Mouse (Mus musculus) ovary, postnatal 36 days (tissue): ENCODE measurements at regions not wholly inside any gene's neighbourhood (a gene's known extent, or its start where the extent isn't known, plus 50 kb on each side); places are given as distances from the start of the nearest gene placed in this dataset.
"Not testable (repeated sequence)": the region's sequence is repeated elsewhere in the genome, so short reads cannot be mapped to it uniquely, and the experiment has no call there.

Source experiments
- DNase-seq: peaks from one replicate; pipeline ENCODE4 v3.0.0; 2022; ENCODE audit warnings: low spot score, mixed read lengths

DNA sequence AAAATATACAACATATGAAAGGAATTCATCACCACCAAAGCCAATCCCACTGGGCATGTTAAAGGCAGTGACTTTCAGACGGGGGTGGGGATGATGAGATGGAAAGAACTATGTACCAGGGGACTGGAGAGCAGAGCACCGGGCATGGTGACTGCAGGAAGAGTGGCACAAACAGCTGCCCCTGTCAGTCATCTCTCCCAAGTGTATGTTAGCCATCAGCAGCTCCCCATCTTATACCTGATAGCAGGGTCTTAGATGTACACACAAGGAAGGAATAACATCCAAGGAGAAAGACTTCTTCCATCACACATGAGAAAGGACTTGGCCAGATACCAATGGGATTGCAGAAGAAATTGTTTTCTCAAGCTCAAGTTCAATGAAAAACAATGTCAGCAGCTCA, 257.2 kb downstream of the Nuak1 start:
- DNase-seq = no peak

DNA sequence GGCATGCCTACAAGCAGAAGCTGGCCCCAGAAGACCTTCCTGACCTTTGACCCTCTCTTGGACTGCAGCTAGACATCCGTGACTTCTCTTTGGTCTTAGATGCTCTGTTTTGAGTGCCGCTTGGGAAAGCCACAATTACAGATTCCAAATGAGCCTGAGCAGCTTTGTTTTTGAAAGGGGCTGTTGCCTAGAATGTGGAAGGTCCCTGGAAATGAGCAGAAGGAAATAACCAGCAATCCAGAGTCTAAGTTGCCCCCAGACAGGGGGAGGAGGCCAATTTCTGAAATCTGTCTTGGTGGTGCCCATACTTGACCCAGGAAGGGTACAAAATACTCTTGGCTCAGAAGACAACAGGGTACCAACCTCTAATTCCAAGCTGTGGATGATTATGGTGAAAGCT, 253.9 kb downstream of the Nuak1 start:
- DNase-seq = no peak

DNA sequence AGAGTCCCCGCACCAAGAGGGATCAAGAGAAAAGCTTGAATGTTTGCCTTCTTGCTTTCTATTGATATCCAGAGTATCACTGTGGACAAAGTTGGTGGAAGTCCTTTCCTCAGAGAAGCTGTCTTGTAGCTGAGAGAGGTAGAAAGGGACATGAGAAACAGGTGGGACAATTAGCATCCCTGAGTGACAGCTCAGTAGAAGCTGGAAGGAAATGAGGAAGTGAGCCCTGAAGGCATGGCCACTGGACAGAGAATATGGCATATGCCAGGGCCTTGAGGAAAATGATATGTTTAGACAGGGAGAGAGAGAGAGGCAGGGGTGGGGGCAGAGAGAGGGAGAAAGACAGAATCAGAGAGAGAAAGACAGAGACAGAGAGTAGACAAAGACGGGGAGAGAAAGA, 241.4 kb downstream of the Nuak1 start:
- no peak for DNase-seq

DNA sequence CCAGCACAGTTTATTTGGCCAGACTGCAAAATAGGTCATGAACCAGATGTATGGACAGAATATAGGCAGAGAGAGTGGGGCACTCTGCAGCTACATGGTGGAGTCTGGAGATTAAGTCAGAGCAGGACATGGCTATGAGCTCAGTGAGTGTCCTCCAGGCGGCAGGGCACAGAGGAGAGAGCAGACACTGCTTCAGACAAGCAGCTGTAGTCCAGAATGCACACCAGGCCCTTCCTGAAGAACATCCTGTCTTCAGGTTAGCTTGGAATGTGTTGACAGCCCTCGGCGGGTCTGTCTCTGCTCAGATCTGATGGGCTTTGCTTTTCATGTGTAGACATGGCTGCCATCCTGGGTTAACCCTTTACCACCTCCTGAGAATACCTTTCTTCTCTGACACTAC, 238.6 kb downstream of the Nuak1 start:
- no peak for DNase-seq

DNA sequence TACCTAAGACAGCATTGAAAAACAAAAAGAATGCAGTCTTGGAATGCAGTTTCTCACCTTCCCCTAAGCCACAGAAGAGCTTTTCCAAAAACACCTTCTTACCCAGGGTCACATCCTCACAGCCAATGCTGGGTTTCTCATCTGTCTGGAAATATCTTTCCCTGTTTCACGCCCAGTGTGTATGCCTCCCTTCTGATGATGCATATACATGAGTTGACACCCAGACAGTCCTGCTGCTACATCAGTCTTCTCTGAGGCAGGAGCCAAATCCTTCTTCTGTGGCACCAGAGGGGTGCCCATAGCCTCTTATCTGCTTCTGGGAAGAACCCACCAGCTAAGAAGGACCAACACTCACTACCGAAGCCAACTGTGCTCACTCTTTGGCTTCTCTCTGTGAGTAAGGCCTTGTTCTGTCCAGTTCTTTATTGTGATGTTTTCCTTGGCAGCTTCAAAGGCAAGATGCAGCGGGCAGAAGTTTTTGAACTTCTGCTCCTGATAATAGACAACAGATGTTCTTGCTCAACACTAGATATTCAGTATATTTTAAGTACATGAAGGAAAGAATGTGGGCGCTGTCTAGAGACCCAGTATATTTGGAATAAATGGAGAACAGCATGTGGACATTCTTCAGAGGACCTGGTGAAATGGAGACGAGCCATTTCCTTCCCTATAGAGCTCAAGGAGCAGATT, 228.2 kb downstream of the Nuak1 start:
- no peak for DNase-seq

DNA sequence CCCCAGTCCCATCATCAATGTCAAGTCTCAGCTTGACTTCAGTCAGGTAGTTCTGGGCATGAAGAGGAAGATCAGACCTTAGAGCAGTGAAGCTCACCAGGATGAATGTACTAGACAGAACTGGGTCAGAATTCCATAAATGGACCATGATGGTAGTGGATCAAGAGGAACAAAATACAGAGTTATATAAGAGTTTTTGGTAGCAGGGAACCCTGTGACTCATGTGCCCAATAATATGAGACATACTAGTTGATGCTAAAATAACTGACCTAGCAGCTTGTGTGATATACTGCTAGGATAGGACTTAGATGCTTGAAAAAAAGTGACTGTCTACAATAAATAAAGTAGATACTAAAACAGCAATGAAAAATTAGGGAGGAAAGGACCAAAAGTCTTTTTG, 225.6 kb downstream of the Nuak1 start:
- no peak for DNase-seq

DNA sequence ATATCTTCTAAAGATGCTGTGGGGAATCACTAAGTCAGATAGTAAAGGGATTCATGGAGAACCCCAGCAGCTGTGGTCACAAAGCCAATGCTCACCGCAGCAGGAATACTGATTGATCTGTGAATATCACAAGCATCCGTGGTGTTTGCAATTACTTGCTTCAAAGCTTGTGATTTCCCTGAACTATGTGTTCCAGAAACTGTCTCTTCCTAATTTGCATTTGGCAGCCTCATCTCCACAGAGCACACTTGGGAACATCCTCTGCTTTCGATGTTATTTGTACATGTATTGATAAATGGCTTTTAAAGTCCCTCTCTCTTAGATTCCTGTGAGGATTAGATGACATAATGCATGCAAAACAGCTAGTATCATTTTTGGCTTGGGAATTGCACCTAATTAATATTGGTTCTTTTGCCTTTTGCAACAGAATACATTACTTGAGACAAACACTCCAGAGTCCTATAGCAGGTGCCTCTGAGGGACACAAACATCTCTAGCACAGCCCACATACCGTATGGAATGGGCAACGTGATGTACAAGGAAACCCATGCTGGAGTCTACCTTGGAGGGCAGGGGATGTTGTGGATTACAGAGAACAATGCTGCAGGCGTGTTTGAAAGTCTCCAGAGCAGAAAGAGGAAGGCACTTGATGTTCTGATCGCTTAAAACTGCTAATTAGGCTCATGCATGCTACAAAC, 211.0 kb downstream of the Nuak1 start:
- no peak for DNase-seq

DNA sequence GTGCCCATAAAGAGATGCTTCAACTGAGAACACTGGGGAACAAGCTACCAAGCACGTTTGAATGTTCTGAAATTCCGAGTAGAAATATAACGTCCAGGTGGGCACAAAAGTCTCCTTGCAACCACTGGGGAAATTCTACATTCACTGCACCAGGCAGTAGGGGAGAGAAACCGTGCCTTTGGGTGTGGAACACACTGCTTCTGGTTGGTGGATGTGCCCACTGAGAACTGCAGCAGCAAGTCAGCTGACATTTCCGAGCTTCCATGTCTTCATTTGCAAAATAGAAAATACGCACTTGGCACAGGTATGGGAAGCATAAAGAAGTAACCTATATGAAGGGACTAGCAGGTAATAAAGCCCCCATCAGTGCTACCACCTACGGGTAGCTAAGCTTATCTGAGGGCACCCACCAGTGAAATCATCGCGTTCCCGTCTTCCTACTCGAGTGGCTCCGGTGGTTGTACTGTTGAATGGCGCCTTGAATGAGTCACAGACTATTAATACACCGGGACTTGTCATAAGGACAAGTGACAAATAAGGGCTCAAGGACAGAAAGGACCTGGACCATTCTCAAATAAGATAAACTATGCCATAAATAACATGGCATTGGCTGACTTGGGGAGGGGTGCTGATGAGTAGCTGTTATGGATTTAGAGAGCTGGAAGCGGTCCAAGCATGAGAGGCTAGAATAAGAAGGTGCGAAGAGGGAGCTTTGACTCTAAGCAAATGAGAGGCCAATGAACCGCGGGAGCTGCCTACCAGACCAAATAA, 210.2 kb downstream of the Nuak1 start:
- no peak for DNase-seq

DNA sequence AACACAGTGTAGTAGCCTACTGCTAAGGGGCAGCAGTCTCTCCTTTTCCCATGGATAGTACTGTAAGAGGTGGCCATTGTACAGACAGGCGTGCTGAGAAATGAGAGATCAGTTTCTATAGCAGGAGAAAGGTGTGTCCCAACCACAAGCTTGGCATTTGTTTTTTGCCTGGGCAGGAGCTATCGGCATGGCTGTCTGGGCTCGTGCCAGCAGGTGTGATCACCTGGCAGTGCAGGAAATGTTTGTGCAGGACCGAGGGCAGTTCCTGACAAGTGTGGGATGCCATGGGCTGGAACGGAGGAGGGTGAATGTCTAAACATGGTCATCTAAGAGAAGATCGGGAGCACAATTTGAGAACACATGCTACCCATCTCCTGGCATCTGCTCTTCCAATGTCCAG, 205.4 kb downstream of the Nuak1 start:
- peak; percentile 19 for DNase-seq

DNA sequence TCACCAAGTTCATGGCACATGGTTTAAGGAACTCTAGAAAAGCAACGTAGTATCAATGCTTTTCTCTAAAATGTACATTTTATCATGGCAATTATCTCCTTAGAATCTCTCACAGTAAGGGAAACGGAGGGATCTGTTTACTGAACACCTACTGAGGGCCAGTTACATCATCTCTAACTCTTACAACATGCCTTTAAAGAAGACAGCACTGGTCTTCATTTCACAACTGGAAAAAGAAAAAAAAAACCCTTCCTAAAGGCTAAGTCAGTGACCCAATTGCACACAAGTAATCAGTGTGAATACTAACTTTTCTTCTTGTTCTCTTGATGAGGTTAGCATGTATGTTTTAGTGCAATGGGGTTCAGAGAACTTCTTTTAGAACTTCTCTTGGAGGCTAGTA, 204.2 kb downstream of the Nuak1 start:
- no peak for DNase-seq

DNA sequence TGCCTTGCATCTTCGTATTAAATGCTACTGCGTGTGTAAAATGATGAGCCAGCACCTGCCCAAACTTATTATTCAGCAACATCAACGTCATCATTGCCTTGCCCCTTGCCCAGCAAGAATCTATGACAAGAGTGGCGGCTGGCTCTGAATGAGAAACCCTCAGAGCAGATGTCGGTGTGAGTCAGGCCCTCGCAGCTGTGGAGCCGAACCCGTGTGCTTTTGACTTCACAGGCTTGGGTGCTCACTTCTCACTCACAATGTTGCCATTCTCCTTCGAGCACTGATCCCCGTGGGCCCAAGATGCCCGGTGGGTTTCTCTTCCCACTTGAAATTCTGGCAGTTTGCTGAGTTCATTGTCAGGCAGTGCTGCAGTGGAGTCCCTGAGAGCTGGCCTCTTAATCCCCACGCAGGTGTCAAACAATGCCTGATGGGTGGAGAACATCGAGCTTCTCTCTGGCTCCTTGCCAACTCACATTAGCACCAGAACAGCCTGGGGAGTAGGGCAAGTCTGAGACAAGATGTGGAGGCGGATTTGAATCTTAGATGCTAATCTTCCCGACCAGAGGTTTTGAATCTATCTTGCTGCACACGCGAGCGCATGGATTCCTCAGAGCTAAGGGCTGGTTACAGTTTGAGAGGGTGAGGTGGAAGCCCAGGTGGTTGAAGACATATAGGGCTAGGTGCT, 202.0 kb downstream of the Nuak1 start:
- no peak for DNase-seq

DNA sequence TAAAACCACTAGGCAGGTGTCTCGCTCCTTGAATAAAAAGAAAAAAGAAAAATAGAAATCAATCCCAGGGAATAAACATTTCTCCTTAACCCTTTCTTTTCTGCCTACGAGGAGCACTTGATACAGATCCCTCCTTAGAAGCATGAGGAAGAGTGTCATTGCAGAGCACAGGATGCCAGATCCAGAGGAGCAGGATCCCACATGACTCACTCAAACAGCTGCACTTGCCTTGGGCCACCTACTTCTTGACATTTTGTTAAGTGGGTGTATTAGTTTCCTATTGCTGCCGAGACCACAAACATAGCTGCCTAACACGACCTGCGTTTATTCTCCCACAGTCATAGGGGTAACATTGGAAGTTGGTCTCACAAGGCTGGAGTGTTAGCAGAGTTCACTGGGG, 197.1 kb downstream of the Nuak1 start:
- DNase-seq = no peak

DNA sequence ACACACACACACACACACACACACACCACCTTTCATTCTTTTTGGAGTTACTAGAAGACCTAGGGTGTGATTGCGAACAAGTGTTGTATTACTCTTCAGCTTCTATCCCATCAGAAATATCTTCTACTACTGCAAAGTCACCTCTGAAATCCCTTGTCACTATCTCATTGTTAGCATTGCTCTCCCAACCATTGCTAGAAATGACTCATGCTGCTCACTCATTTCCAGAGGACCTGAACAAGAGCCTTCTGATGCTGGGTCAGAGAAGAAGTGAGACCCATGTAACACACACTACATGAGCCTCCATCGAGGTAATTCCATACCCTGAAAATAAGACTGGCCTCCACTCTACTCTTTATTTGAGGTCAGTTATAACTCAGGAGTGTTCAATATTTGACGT, 191.1 kb downstream of the Nuak1 start:
- DNase-seq = no peak

DNA sequence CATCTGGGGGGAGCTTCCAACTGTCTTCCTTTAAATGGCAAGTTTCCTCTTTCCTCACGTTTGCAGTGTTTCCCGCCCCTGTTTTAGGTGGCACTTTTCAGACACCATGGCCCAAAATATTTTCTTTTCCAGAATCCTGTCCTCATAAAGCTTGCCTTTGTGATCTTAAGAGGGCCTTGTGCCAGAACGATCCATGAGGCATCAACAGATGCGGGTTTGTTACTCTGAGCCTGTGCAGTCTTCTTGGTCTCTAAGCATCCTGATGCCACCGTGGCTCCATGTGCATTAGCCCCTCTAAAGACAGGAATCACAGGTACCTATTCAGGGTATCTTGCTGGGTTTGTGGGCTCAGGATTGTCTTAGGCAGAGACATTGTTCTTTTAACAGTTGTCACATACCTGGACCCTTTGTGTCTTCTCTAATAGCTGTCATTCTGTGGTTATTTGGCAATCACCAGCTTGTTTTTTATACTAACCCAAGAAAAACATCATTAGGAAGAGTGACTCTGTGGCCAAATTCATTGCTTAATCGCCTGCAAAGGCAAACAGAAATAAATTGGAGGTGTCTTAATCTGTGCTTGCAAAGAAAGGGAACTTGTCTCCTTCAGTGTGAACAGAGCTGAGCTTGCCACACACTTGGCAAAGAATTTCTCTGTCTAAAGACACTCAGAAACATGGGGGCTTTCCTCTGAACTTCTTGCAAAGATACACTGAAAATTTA, 179.3 kb downstream of the Nuak1 start:
- DNase-seq = no peak

DNA sequence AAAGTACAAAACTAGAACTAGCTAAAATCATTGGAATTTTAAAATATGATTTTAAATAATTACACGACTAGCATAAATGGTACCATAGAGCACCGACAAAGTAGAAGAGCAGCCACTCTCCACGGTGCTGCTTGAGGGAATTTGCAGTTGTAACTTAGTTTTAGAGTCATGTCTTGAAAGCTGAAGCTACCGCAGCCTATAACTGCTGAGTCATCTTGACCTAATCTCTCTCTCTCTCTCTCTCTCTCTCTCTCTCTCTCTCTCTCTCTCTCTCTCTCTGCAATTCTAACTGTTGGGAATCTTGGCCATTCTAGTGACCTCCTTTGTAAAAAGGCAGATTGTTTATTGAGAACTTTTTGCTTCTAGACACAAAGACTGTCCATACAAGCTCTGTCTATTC, 177.5 kb downstream of the Nuak1 start:
- no peak for DNase-seq

DNA sequence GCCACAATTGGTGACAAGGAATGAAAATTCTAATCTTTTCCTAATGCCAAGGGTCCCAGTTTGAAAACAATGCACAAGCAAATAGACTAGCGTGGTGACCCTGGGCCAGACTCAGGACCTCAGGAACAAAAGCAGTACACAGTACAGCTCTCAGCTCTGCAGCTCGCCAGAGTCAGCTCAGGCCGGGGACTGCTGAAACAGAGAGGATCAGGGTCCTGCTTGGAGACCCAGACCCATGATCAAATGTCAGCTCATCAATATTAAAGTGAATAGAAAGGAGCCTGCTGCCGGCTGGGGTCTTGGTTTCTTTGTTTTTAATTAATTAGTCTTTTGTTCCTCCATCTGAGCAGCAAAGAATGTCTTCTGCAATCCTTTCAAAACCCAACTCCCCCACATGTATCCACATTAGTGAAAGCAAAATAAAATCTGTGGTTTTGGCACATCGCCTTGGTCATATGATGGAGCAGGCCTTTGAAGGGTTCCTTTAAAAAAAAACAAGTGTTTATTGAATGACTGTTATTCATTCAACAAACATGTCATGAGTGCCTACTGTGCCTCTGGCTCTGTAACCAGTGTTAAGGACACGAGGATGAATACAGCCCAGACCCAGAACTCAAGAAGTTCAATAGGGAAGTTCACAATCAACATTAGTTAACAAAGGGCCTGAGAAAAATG, 154.4 kb downstream of the Nuak1 start:
- no peak for DNase-seq

DNA sequence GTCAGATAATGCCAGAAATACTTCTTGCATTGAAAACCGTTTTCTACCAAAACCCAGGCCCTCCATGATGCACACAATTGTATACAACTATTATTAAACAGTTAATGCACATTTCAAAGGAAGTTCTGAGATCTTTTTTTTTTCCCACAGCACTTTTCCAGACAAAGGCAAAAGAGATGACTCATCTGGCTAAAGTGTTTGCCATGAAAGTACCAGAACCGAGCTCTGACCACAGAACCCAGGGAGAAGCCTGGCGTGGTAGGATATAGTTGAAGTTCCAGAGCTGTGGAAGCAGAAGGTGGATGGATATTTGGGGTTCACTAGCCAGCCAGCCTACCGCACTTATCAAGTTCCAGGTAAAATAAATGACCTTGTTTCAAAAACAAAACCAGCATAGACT, 146.0 kb downstream of the Nuak1 start:
- DNase-seq = no peak

DNA sequence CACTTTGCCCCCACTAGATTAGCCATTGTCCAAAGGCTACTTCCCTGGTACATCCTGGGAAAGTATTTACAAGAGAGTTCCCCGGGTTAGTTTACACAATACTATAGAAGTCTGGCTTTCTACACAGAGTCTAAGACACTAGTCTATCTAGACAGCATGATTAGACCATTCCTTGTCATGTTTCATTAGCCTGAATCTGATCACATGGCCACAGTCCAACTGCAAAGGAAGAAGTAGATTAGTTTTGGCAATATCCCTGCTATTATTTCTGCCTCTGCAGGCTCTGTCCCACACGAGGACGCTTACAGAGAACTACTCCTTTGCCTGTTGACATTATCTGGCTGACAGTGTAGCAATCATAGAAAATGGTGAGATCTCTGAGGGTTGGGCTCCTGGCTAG, 144.2 kb downstream of the Nuak1 start:
- no peak for DNase-seq

DNA sequence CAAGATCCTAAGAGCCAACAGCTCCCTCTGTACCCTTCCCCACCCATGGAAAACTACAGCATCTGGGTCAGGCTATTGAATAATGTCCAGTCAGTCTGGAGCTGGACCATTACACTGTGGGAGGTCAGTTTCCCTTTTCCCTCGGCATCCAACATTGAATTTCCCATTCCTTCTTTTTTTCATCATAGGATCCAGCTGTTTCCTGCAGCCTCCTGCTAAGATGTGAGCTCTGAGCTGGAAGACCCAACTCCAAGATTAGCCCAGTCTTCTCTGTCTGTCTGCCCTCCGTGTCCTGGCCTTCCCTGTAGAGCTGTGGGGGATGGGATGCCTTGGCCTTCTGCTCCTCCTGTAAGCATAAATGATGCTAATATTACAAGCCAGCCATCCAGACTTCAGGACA, 138.8 kb downstream of the Nuak1 start:
- DNase-seq = no peak

DNA sequence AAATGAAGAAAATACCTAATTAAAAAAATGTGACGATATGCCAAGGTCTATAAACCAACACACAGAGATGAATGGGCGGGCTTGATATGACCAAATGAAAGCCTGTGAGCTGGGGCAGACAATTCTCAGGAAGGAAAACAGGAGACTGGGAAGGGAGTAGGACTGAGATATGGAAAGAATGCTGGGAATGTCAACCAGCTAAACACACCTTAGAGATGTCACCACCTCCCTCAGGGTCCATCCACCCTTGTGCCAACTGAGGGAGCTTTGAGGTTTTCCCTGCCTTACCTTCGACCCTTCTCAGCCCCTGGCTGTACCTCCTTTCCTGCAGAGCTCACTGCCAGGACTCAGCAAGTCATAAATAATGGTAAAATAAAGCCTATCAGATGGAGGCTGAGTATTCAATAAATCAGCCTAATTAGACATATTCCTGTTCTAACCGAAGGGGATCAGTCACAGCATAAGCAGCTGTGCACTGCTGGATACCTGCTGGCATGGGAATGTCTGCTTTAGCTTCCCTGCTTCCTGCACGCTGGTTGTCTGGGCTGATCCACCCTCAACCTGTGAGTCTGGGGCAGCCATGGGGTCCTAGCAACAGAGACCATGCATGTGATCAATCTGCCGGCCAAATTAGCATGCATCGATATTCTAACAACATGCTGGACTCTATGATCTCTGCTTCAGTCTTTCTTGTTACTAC, 137.4 kb downstream of the Nuak1 start:
- DNase-seq = no peak

DNA sequence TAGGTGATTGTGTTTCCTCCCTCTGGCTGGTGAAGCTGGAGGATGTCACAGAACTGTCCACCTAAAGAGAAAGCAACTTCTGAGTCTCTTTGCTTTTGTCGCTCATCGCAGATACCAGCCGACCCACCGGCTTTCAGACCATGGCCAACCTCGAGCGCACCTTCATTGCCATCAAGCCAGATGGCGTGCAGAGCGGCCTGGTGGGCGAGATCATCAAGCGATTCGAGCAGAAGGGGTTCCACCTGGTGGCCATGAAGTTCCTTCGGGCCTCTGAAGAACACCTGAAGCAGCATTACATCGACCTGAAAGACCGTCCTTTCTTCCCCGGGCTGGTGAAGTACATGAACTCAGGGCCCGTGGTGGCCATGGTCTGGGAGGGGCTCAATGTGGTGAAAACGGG, 131.7 kb downstream of the Nuak1 start:
- DNase-seq = not testable (repeated sequence)
